Mouse (Mus musculus) urinary bladder, adult 18-20 months (tissue): ENCODE data around the gene Fnbp4.

Experiments
- DNase-seq, 2 experiments: peaks; one replicate each; pipeline ENCODE4 v3.0.0; 2022; ENCODE audit warnings: low spot score in 2 of 2, mixed read lengths in 2 of 2

Gene Fnbp4

DNA sequence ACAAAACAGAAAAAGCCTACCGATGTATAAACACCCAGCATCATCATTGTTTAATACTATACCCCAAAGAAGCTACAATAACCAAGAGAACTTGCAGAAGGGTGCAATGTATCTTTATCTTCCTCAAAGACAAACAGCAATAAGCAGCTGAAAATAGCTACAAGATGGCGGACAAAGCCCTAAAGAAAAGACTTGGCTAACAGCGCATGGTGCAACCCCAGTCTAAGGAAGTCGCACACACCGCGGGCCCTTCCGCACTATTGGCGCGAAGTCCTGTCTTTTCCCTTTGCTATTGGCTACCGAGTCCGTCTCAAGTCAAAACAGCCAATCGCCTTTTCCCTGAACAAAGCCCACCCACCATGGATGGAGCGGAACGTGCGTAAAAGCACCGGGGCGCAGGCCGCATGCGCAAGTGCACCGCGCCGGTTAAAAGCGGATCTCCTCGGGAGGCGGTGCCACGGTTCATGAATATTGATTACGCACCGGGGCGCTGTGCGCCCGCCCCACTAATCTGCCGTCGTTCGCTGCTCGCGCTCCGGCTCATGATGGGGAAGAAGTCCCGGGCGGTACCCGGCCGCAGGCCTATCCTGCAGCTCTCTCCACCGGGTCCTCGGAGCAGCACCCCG, at the start of gene Fnbp4:
Gene Fnbp4, plus strand, starts transcription at position 318 of the 626 bp plus-strand sequence.
- DNase-seq = peak; percentile 85 to 98

DNA sequence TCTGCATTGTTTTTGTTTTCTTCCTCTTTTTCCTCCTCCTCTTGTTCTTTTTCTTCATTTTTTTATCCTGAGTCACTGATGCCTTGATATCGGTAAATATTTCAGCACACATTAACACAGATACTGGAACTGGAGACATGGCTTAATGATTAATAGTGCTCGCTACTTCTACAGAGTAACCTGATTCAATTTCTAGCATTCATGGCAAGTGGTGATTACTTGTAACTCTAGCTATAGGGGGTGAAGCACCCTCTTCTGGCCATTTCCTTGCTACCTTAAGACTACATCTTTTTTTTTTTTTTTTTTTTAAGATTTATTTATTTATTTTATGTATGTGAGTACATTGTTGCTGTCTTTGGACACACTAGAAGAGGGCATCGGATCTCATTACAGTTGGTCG, 44.2 kb upstream of the Fnbp4 start:
- DNase-seq = no peak

GRCm38 (mm10) chr2:90708548-90708947, 36.6 kb upstream of the Fnbp4 start:
- DNase-seq = no peak

DNA sequence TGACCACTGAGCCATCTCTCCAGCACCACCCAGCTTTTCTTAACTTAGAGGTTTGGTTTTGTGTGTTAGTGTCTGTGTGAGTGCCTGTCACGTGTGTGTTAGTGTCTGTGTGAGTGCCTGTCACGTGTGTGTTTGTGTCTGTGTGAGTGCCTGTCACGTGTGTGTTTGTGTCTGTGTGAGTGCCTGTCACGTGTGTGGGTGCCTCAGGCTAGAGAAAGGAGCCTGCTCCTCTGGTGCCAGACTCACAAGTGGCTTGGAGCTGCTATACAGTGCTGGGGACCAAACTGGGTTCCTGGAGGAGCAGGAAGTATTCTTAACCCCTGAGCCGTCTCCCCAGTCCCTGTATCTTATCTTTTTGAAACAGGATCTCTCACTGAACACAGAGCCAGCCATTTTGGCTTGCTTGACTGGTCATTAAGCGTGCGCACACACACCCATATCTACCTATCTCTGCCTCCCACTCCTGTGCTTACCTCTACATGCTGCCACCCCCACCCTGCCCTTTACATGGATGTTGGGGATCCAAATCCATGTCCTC, 29.5 kb upstream of the Fnbp4 start:
- DNase-seq = no peak

DNA sequence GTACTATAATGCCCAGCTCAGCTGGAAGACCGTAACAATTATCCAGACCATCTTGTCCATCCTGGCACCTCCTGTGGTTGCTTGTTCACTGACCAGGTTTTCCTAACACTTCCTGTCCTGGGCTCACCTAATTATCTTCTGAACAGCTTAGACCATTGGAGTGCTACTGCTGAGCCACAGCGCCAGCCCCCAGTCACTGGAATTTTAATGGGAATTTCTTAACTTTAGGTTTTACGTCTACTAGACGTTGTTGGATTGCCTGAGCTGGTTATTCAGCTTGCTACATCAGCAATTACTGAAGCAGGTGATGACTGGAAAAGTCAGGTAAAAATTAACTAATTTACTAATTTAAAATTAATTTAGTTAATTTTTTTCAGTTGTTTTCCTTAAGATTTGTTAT, 27.8 kb upstream of the Fnbp4 start:
- DNase-seq = no peak

- no peak for DNase-seq
These were observed 27.2 kb upstream of the Fnbp4 start for GRCm38 (mm10) chr2:90717948-90718347.

- no peak for DNase-seq
These were observed 18.4 kb upstream of the Fnbp4 start for GRCm38 (mm10) chr2:90726818-90727217.

DNA sequence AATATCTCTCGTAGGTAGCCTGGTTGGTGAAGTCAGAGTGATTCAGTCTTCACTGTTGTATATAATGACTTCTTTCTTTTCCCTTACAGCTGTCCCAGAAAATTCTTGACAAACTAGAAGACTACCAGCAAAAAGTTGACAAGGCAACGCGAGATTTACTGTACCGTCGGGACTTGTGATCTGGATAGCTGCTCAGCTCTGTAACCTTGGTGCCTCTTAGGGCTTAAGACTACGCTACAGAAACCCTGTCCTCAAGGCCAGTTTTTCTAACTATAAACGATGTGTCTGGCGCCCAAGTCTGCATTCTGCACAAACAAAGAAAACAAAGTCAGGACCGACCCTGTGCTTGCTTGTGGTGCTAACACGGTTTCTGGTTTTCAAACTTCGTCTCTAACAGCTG, 9.8 kb upstream of the Fnbp4 start:
- DNase-seq = no peak

DNA sequence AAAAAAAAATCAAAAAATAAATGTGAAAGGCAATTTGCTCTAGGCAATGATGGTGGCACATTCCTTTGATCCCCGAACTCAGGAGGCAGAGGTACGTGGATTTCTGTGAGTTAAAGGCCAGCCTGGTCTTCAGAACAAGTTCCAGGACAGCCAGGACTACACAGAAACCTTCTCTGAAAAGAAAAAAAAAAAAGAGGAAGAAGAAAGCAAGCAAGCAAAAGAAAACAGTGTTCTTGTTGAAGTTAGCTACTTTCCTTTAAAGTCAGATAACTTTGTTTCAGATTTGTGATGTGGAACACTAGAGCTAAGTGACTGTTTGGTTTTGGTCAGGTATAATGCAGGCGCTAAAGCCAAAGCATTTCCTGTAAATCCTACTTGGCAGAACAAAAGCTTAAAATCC, 6.4 kb upstream of the Fnbp4 start:
- no peak for DNase-seq

- DNase-seq = no peak
These were observed 5.8 kb upstream of the Fnbp4 start for GRCm38 (mm10) chr2:90739327-90739726.

DNA sequence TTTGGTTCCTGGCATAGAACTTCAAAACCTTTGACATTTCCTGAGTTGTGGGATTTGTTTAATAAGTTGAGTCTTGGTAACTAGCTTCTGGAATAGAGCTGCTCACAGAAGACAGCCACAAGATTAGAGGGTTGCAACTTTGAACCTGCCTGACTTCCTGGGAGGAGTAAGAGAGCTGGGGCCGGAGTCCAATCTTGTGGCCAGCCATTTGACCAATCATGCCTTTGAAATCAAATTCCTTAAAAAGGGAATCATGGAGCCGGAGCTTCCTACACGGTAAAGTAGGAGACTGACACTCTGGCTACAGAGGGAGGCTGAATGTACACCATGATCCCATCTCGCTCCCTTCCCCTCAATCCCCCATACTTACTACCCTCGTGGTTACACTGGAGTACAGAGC, 5.2 kb upstream of the Fnbp4 start:
- DNase-seq = no peak

DNA sequence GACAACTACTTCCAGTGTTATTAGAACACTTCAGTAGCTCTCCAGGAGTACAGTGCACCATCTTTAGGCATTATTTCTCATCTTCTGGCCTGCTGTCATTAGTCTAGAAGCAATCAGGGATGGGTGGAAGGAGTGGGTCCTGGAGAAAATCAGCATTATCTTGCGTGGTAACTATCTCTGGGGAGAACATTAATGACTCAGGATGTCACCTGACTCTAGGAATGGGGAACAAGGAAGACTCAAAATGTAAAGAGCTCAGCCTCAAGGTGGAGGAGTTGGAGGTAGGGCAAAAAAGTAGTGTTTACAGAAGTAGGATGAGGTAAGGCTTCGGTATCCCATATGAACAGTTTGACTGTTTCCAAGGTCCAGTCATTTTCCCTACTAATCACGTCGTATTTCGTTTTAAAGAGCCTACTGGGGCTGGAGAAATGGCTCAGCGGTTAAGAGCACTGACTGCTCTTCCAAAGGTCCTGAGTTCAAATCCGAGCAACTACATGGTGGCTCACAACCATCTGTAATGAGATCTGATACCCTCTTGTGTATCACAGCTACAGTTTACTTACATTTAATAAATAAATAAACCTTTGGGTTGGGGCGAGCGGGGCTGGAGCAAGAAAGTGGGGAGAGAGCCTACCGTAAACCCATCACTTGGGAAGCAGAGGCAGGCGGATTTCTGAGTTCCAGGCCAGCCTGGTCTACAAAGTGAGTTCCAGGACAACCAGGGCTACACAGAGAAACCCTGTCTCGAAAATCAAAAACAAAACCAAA, 701 bp upstream of the Fnbp4 start:
- DNase-seq = no peak

DNA sequence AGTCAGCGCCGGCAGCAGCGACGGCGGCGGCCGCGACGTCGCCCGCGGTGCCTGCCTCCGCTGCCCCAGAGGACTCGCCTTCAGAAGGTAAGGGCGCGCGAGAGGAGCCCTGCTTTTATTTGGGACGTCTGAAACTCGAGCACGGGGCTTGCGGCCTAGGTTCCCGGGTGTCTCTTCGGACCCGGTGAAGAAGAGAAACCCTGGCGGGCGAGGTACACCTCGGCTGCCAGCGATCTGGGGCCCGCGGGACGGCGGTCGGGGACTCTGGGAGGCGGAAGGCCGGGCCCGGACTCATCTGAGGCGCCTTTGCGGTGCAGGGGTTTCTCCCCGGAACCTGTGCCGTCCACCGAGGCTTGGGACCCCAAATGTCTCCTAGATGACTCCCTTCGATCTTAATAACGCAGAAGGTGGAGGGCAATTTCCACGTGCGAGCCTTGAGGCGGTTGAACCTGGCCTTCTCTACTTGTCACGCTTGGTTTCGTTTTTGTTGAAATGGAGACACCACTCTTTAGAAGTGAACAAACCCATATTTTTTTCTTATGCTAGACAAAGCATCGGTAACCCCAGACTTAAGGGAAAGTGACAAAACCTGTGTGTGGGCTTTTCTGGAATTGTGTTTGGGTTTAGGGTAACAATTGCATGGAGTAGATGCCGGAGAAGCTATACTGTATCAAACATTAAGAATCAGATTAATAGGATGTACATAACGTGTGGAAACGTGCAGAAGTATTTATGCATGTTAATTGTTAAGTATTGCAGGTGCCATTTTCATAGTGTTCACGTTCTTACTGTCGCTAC, 769 bp downstream of the Fnbp4 start:
- peak in 1 of 2 experiments; percentile 57 for DNase-seq

GRCm38 (mm10) chr2:90746538-90746865, 1.3 kb downstream of the Fnbp4 start:
- no peak for DNase-seq

- no peak for DNase-seq
These were observed 2.0 kb downstream of the Fnbp4 start for GRCm38 (mm10) chr2:90747131-90747530.

GRCm38 (mm10) chr2:90749676-90750459, 4.7 kb downstream of the Fnbp4 start:
- no peak for DNase-seq

GRCm38 (mm10) chr2:90753565-90753964, 8.4 kb downstream of the Fnbp4 start:
- no peak for DNase-seq

GRCm38 (mm10) chr2:90754188-90754587, 9.0 kb downstream of the Fnbp4 start:
- no peak for DNase-seq

DNA sequence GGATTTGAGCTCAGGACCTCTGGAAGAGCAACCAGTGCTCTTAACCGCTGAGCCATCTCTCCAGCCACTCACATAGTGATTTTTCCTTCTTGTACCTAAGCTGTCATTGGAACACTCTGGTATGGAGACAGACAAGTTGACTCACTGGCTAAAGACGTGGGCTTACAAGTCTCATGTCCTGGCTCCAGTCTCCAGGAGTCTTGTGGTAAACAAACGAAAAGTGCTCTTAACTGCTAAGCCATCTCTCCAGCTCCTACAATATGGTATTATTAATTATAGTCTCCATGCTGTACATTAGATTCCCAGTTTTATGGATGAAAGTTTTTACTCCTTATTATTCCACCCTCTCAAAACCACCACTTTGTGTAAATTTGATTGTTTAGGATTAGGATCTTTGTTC, 20.0 kb downstream of the Fnbp4 start:
- DNase-seq = no peak

DNA sequence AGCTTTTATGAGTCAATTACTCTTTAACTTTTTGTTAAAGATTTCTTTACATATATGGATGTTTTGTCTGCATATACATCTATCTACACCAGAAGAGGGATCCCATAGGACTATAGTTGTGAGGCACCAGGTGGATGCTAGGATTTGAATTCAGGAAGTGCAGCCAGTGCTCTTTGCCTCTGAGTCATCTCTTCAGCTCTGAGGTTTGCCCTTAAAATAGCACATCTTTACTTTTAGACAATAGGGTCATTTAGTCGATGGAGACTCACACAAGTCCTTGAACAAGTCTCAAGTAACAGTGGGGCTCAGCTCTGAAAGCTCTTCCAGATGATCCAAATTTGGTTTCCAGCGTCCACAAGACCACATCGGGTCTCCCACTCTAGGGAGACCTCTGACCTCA, 36.2 kb downstream of the Fnbp4 start:
- DNase-seq = no peak

DNA sequence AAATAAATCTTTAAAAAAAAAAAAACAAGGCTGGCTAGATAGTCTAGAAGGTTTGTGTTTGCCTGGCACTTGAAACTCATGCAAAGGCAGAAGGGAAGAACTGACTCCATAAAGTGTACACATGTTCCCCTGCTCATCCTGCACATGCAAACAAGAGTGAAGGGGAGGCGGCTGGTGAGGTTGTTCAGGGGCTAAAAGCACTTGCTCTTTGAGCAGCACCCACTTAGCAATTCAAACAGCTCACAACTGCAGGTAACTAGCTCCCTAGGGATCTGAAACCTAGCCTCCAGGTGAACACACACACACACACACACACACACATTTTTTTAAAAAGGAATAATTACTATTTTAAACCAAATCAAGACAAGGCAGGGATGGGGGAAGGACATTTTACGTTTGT, 36.8 kb downstream of the Fnbp4 start:
- DNase-seq = no peak

- peak in 1 of 2 experiments; percentile 7 for DNase-seq
These were observed 37.3 kb downstream of the Fnbp4 start, which contains the start of gene Agbl2 for GRCm38 (mm10) chr2:90782458-90782857. Agbl2 (plus strand) TSS chr2:90782727.
